Mouse (Mus musculus): Measurements from ENCODE around the gene Gpr157. TPM values are rescaled to one million over a fixed set of nuclear protein-coding genes. Genes with fewer than 3 reads are reported as not detected.

The Gpr157 gene
- total and polyA plus RNA-seq, 3 experiments: 0.19 to 0.88 TPM; not detected in 1

DNA sequence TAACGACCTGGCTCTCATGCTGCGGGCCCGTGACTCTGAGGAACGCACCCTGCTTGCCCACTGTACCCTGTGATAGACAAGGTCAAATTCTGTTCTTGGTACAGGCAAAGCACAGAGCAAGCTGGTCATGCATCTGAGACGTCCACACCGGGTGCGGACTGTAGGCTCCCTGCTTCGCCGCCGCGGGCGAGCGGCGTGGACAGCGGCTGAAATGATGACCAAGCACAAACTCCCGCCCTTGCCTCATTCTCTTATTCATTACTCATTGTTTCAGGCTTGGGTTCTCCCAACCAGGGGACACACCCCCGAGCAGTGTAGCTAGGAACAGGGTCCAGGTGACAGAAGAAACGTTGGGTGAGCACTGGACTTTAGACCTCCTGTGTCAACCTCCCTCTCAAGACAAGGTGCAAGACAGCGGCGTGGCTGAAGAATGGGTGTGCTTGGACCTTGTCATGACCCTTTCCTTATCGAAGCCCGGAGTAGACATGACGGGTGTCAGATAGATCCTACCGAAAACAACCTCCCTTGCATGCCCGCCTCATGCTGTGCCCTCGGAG is 27.4 kb downstream of the Gpr157 start (continued):
- no peak for TF ChIP-seq ZNF384 (IDR thresholded peaks at IDR 0.05; ENCODE audit: low read depth, low read length)

DNA sequence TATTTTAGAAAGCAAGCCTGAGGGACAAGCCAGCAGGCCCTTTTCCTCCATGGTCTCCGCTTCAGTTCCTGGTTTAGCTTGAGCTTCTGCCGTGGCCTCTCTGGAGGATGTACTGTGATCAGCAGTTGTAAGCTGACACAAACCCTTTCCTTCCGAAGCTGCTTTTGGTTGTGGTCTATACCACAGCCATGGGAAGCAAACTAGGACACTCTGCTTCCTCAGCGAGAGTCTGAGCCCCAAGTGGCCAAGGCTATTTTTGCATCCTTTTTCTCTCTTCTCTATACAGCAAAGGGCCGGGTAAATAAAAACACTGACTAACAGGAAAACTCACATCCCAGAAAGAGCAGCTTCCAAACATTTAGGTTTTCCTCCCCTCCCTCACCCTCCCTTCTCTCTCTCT is 30.1 kb downstream of the Gpr157 start:
- Histone ChIP-seq H3K4me1 (ENCODE audit: control insufficient read depth in 1 of 2, insufficient read depth in 2 of 2, low read length in 2 of 2) (peaks cover 5 to 19% of the 10 kb centered on the region in 2 experiments), H3K9ac (ENCODE audit: control insufficient read depth, low read depth, low read length, poor library complexity, severe bottlenecking) (no peak overlapping the region), H3K4me3 (ENCODE audit: control insufficient read depth in 1 of 2, insufficient read depth in 1 of 2, low read depth in 2 of 2, low read length in 2 of 2) (no peak overlapping the region), H3K9me3 (replicated peaks; ENCODE audit: insufficient read depth, low read length) (no peaks in the 10 kb centered on the region), H3K36me3 (ENCODE audit: control insufficient read depth in 1 of 2, insufficient read depth in 2 of 2, low read length in 2 of 2) (peaks cover 0 to 12% of the 10 kb centered on the region in 2 experiments; a peak in 2 of 4 replicates), H3K79me2 (ENCODE audit: control insufficient read depth, insufficient read depth, low read length, poor library complexity) (no peaks in the 10 kb centered on the region; the same call in 1 of the 2 replicates), H3K27ac (ENCODE audit: control insufficient read depth, low read depth, low read length) (no peak overlapping the region), H3K27me3 (ENCODE audit: control insufficient read depth in 1 of 2, insufficient read depth in 2 of 2, low read length in 2 of 2) (no peaks in the 10 kb centered on the region; a peak in 1 of 4 replicates)
- TF ChIP-seq TCF12 (IDR thresholded peaks at IDR 0.05; ENCODE audit: low read depth, low read length) (no peak), MYB (IDR thresholded peaks at IDR 0.05; ENCODE audit: low read depth, low read length) (no peak), GABPA (IDR thresholded peaks at IDR 0.05; ENCODE audit: low read depth, low read length) (no peak), CTCF (IDR thresholded peaks at IDR 0.05 in 2 of 3, conservative IDR thresholded peaks at IDR 0.05 in 1 of 3; ENCODE audit: control insufficient read depth in 1 of 3, insufficient read depth in 1 of 3, low read depth in 2 of 3, low read length in 3 of 3, poor library complexity in 1 of 3, severe bottlenecking in 1 of 3) (no peak), MAX (IDR thresholded peaks at IDR 0.05; ENCODE audit: low read length) (no peak), RCOR1 (IDR thresholded peaks at IDR 0.05; ENCODE audit: low read depth, low read length) (no peak), RAD21 (IDR thresholded peaks at IDR 0.05; ENCODE audit: low read depth, low read length) (no peak), JUND (IDR thresholded peaks at IDR 0.05; ENCODE audit: low read depth, low read length) (no peak), UBTF (IDR thresholded peaks at IDR 0.05; ENCODE audit: borderline replicate concordance, insufficient read depth, low read depth, low read length) (no peak), EP300 (IDR thresholded peaks at IDR 0.05; ENCODE audit: low read depth in 1 of 2, low read length in 2 of 2) (no peak), CHD2 (IDR thresholded peaks at IDR 0.05; ENCODE audit: low read length) (no peak), ELF1 (IDR thresholded peaks at IDR 0.05; ENCODE audit: low read depth, low read length) (no peak), KAT2A (conservative IDR thresholded peaks at IDR 0.05; ENCODE audit: low read depth, low read length) (no peak), POLR2AphosphoS5 (IDR thresholded peaks at IDR 0.05; ENCODE audit: borderline replicate concordance, low read depth, low read length) (no peak), HCFC1 (IDR thresholded peaks at IDR 0.05; ENCODE audit: low read depth, low read length) (no peak), GATA1 (IDR thresholded peaks at IDR 0.05; ENCODE audit: low read depth, low read length) (no peak), MAFK (IDR thresholded peaks at IDR 0.05; ENCODE audit: borderline replicate concordance, low read depth, low read length) (no peak), SMC3 (IDR thresholded peaks at IDR 0.05; ENCODE audit: low read depth, low read length) (no peak), CHD1 (IDR thresholded peaks at IDR 0.05; ENCODE audit: low read depth, low read length) (no peak)
- DNase-seq (ENCODE audit: low read depth, low spot score): no peak

Data from MEL (cell line).